Mouse (Mus musculus) hindbrain, embryonic 11.5 days (tissue): ENCODE data around the gene Grm4. TPM values are rescaled to one million over a fixed set of nuclear protein-coding genes. Genes with fewer than 3 reads are reported as not detected.

Experiments
- ATAC-seq: fragments of 200-750 bp; cut with Nextera tagmentation; 2 replicates; pipeline ENCODE4 v1.8.0; 2017; ENCODE audit warnings: mild to moderate bottlenecking, moderate TSS enrichment, moderate library complexity; ENCODE audit not compliant: low FRiP score
- DNase-seq: peaks from one replicate; pipeline ENCODE4 v3.0.0-alpha.2; 2015; ENCODE audit warnings: low spot score
- H3K27ac ChIP-seq: fragments of 300-500 bp; sonication (generic); 2 replicates; pipeline ENCODE4 v1.5.1; 2014; ENCODE audit warnings: mild to moderate bottlenecking, low read depth, low read length
- H3K27me3 ChIP-seq: fragments of 300-500 bp; sonication (generic); 2 replicates; pipeline ENCODE4 v1.6.1; 2014; ENCODE audit warnings: mild to moderate bottlenecking, low read length, moderate library complexity, mixed read lengths; ENCODE audit not compliant: control insufficient read depth, insufficient read depth
- H3K36me3 ChIP-seq: fragments of 300-500 bp; sonication (generic); 2 replicates; pipeline ENCODE4 v1.6.1; 2014; ENCODE audit warnings: mild to moderate bottlenecking, low read length, moderate library complexity, mixed read lengths; ENCODE audit not compliant: control insufficient read depth, insufficient read depth
- H3K4me1 ChIP-seq: fragments of 300-500 bp; sonication (generic); replicated peaks from 2 replicates; pipeline ENCODE4 v1.6.1; 2014; ENCODE audit warnings: low read length, mixed read lengths; ENCODE audit not compliant: control insufficient read depth, insufficient read depth
- H3K4me2 ChIP-seq: fragments of 300-500 bp; sonication (generic); replicated peaks from 2 replicates; pipeline ENCODE4 v1.6.1; 2014; ENCODE audit warnings: mild to moderate bottlenecking, low read depth, low read length
- H3K4me3 ChIP-seq: fragments of 300-500 bp; sonication (generic); 2 replicates; pipeline ENCODE4 v1.5.1; 2014; ENCODE audit warnings: low read depth, low read length
- H3K9ac ChIP-seq: fragments of 300-500 bp; sonication (generic); 2 replicates; pipeline ENCODE4 v1.6.1; 2014; ENCODE audit warnings: low read depth, low read length
- H3K9me3 ChIP-seq: fragments of 300-500 bp; sonication (generic); 2 replicates; pipeline ENCODE4 v1.6.1; 2016; ENCODE audit warnings: low read length; ENCODE audit not compliant: control insufficient read depth
- WGBS: fragments of 180-500 bp; shearing (Covaris S2); extraction: QIAGEN DNeasy Blood & Tissue Kit; methylation state at CpG from one replicate; pipeline ENCODE4 v1.1.7; 2014; 5-methylcytosine and 5-hydroxymethylcytosine counted together
- polyA plus RNA-seq: library from polyadenylated mRNA; unstranded; fragments of >200 nt; fragmentation: Nextera tagmentation; extraction: Ambion mirVana; gene quantifications from 2 replicates; pipeline ENCODE4 v1.2.1, GENCODE M21; 2014

Grm4 gene
- polyA plus RNA-seq, 1 experiment from 2014 or later = 3.6 TPM

GRCm38 (mm10) chr17:27554062-27554960 lies 33.1 kb upstream of the Grm4 start:
- Histone ChIP-seq H3K4me1 (peaks cover 20% of the 10 kb centered on the region), H3K9ac (peak overlapping the region; percentile 93), H3K4me2 (peak overlapping the region; percentile 92), H3K9me3 (no peaks in the 10 kb centered on the region), H3K36me3 (no peaks in the 10 kb centered on the region), H3K27me3 (no peaks in the 10 kb centered on the region), H3K27ac (peak overlapping the region; percentile 97), H3K4me3 (peak overlapping the region; percentile 85)
- DNase-seq = no peak
- 37% methylated on average over 20 of the region's 20 CpGs for WGBS
- ATAC-seq = no peak

- 78% methylated on average over 23 of the region's 23 CpGs for WGBS
- ATAC-seq (no peak), DNase-seq (no peak)
- Histone ChIP-seq H3K36me3 (no peaks in the 10 kb centered on the region), H3K27me3 (no peaks in the 10 kb centered on the region), H3K4me1 (peaks cover 17% of the 10 kb centered on the region), H3K9me3 (no peaks in the 10 kb centered on the region), H3K9ac (no peak overlapping the region), H3K27ac (no peak overlapping the region), H3K4me3 (no peak overlapping the region), H3K4me2 (no peak overlapping the region)
These were observed 31.3 kb upstream of the Grm4 start for GRCm38 (mm10) chr17:27552215-27553201.

GRCm38 (mm10) chr17:27551393-27551940 lies 30.3 kb upstream of the Grm4 start:
- 64% methylated on average over 10 of the region's 10 CpGs for WGBS
- Histone ChIP-seq H3K27ac (no peak overlapping the region), H3K4me1 (peaks cover 17% of the 10 kb centered on the region), H3K9me3 (no peaks in the 10 kb centered on the region), H3K9ac (no peak overlapping the region), H3K4me2 (no peak overlapping the region), H3K4me3 (no peak overlapping the region), H3K27me3 (no peaks in the 10 kb centered on the region), H3K36me3 (no peaks in the 10 kb centered on the region)
- ATAC-seq = no peak
- no peak for DNase-seq

- no peak overlapping the region for H3K4me3 ChIP-seq
- no peak overlapping the region for H3K27ac ChIP-seq
- H3K4me1 ChIP-seq = peaks cover 12% of the 10 kb centered on the region
- DNase-seq (peak; percentile 34), ATAC-seq (no peak)
- peak overlapping the region; percentile 27; the same call in 1 of the 2 replicates for H3K9ac ChIP-seq
- no peaks in the 10 kb centered on the region for H3K9me3 ChIP-seq
- no peaks in the 10 kb centered on the region for H3K36me3 ChIP-seq
- 45% methylated on average over 8 of the region's 8 CpGs for WGBS
- no peak overlapping the region for H3K4me2 ChIP-seq
- H3K27me3 ChIP-seq = no peaks in the 10 kb centered on the region
These were observed 28.0 kb upstream of the Grm4 start for GRCm38 (mm10) chr17:27549234-27549633.

GRCm38 (mm10) chr17:27547253-27547868 lies 26.2 kb upstream of the Grm4 start:
- 71% methylated on average over 9 of the region's 9 CpGs for WGBS
- Histone ChIP-seq H3K4me3 (no peak overlapping the region), H3K27ac (no peak overlapping the region), H3K36me3 (no peaks in the 10 kb centered on the region), H3K4me2 (no peak overlapping the region), H3K9ac (no peak overlapping the region), H3K9me3 (no peaks in the 10 kb centered on the region), H3K27me3 (no peaks in the 10 kb centered on the region), H3K4me1 (peaks cover 12% of the 10 kb centered on the region)
- ATAC-seq (no peak), DNase-seq (no peak)

GRCm38 (mm10) chr17:27546574-27547085 lies 25.4 kb upstream of the Grm4 start:
- no peak overlapping the region for H3K9ac ChIP-seq
- H3K36me3 ChIP-seq = no peaks in the 10 kb centered on the region
- DNase-seq (no peak), ATAC-seq (no peak)
- H3K27ac ChIP-seq = no peak overlapping the region
- H3K27me3 ChIP-seq = no peaks in the 10 kb centered on the region
- no peak overlapping the region for H3K4me3 ChIP-seq
- H3K9me3 ChIP-seq = no peaks in the 10 kb centered on the region
- peaks cover 12% of the 10 kb centered on the region for H3K4me1 ChIP-seq
- no peak overlapping the region for H3K4me2 ChIP-seq
- 60% methylated on average over 7 of the region's 7 CpGs for WGBS

GRCm38 (mm10) chr17:27545991-27546390 lies 24.8 kb upstream of the Grm4 start:
- H3K4me3 ChIP-seq = no peak overlapping the region
- H3K4me2 ChIP-seq = no peak overlapping the region
- H3K9me3 ChIP-seq = no peaks in the 10 kb centered on the region
- DNase-seq (no peak), ATAC-seq (no peak)
- H3K9ac ChIP-seq = no peak overlapping the region
- H3K4me1 ChIP-seq = peaks cover 12% of the 10 kb centered on the region
- H3K27me3 ChIP-seq = no peaks in the 10 kb centered on the region
- WGBS = 54% methylated on average over 12 of the region's 12 CpGs
- H3K36me3 ChIP-seq = no peaks in the 10 kb centered on the region
- H3K27ac ChIP-seq = no peak overlapping the region

GRCm38 (mm10) chr17:27544551-27544950 lies 23.3 kb upstream of the Grm4 start:
- Histone ChIP-seq H3K4me2 (no peak overlapping the region), H3K4me3 (no peak overlapping the region), H3K9me3 (no peaks in the 10 kb centered on the region), H3K36me3 (no peaks in the 10 kb centered on the region), H3K27ac (no peak overlapping the region), H3K4me1 (peaks cover 11% of the 10 kb centered on the region), H3K27me3 (no peaks in the 10 kb centered on the region), H3K9ac (no peak overlapping the region)
- DNase-seq = no peak
- 90% methylated on average over 11 of the region's 11 CpGs for WGBS
- no peak for ATAC-seq
